Mouse (Mus musculus) liver, embryonic 11.5 days (tissue): ENCODE measurements around the gene Zbtb9. TPM values are rescaled to one million over a fixed set of nuclear protein-coding genes. Genes with fewer than 3 reads are reported as not detected.
A peak's percentile ranks its signal among the peaks of the same experiment; 100 is the strongest.

Experiments
- ATAC-seq: fragments of 200-750 bp; cut with Nextera tagmentation; replicated peaks from 2 replicates; pipeline ENCODE4 v1.8.0; 2017; ENCODE audit warnings: moderate number of reproducible peaks, mild to moderate bottlenecking, moderate TSS enrichment, moderate library complexity; ENCODE audit not compliant: low FRiP score
- DNase-seq: peaks from one replicate; pipeline ENCODE4 v3.0.0-alpha.2; 2017; ENCODE audit warnings: low spot score
- H3K27ac ChIP-seq: fragments of 300-500 bp; sonication (generic); 2 replicates; pipeline ENCODE4 v1.5.1; 2014; ENCODE audit warnings: mild to moderate bottlenecking, low read depth, low read length, control low read depth
- H3K27me3 ChIP-seq: fragments of 300-500 bp; sonication (generic); replicated peaks from 2 replicates; pipeline ENCODE4 v1.6.1; 2014; ENCODE audit warnings: low read length, mixed read lengths; ENCODE audit not compliant: control insufficient read depth, insufficient read depth
- H3K36me3 ChIP-seq: fragments of 300-500 bp; sonication (generic); 2 replicates; pipeline ENCODE4 v1.6.1; 2014; ENCODE audit warnings: mild to moderate bottlenecking, low read length, moderate library complexity, mixed read lengths; ENCODE audit not compliant: control insufficient read depth, insufficient read depth
- H3K4me1 ChIP-seq: fragments of 300-500 bp; sonication (generic); replicated peaks from 2 replicates; pipeline ENCODE4 v1.6.1; 2014; ENCODE audit warnings: low read length, mixed read lengths; ENCODE audit not compliant: control insufficient read depth, insufficient read depth
- H3K4me2 ChIP-seq: fragments of 300-500 bp; sonication (generic); 2 replicates; pipeline ENCODE4 v1.6.1; 2014; ENCODE audit warnings: mild to moderate bottlenecking, control low read depth, moderate library complexity
- H3K4me3 ChIP-seq: fragments of 300-500 bp; sonication (generic); 2 replicates; pipeline ENCODE4 v1.5.1; 2014; ENCODE audit warnings: low read depth, low read length, control low read depth
- H3K9ac ChIP-seq: fragments of 300-500 bp; sonication (generic); 2 replicates; pipeline ENCODE4 v1.6.1; 2014; ENCODE audit warnings: low read depth, low read length, control low read depth
- H3K9me3 ChIP-seq: fragments of 300-500 bp; sonication (generic); 2 replicates; pipeline ENCODE4 v1.6.1; 2016; ENCODE audit warnings: low read length, inconsistent platforms, mixed read lengths; ENCODE audit not compliant: control insufficient read depth
- WGBS: fragments of 180-500 bp; shearing (Covaris S2); extraction: QIAGEN DNeasy Blood & Tissue Kit; methylation state at CpG from one replicate; pipeline ENCODE4 v1.1.7; 2014; 5-methylcytosine and 5-hydroxymethylcytosine counted together
- microRNA-seq: library from miRNA; unstranded; fragments of <30 nt; microRNA quantifications from one replicate; pipeline ENCODE4, GENCODE M21; 2017; ENCODE audit warnings: borderline number of aligned reads
- polyA plus RNA-seq: library from polyadenylated mRNA; unstranded; fragments of >200 nt; fragmentation: Nextera tagmentation; extraction: Ambion mirVana; gene quantifications from 2 replicates; pipeline ENCODE4 v1.2.1, GENCODE M21; 2014

The Zbtb9 gene
- polyA plus RNA-seq, 1 experiment from 2014 or later = 9.7 TPM

DNA sequence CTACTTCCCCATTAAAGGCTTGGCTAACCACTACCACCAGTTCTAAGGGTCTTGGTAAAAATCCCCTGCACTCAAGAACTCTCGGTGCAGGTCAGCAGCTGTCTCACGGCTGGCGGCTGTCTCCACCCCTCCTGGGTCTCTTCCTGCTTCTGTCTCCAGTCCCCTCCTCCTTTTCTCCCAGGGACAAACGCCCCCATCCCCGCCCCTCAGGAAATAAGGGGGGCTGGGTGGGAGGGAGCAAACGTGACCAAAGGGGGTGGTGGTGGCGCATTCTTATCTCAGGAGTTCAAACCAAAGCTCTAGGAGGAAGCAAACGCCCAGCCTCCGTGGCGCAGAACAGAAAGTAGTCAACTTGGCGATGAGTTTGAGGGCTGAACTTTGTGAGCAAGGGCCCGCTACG lies 83.2 kb downstream of the Zbtb9 start:
- ATAC-seq = peak; percentile 71
- Histone ChIP-seq H3K36me3 (no peaks in the 10 kb centered on the region), H3K9ac (no peak overlapping the region)

DNA sequence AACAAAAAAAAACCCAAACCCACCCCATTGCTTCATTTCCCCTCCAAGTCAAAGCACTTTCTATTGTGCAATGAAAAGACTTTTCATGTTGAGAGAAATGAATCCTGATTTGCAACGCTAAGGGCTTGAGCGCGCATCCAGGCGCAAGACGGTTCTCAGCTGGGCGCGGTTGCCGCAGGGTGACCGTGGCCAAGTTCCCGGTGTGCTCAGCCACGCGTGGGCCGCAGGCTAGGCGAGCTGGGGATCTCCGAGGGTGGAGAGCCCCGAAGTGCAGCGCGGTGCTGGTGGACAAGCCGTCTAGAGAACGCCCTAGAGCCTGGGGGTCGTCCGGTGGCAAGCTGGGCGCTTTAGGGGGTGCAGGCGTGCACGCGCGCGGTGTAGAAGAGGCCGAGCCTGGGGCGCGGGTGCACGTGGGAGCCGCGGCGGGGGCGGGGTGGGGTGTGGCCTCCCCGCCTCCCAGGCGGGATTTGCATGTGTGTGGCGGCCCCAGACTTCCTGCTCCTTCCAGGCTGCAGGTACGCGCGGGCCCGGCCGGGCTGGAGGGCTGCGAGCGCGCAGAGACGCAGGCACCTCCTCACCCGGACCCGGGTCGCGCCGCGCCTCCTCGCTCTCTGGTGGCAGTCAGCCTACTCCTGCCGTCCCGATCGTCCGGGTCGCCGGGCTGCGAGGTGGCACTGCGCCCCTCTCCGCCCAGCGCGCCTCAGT lies 84.0 kb downstream of the Zbtb9 start, which contains the start of gene Itpr3:
Gene Itpr3, plus strand, starts transcription at position 493 of the 705 bp plus-strand sequence.
- DNase-seq = peak; percentile 73
- H3K9ac ChIP-seq = peak within 1 kb of the TSS; percentile 58

More for the DNA sequence above, 83.2 kb downstream of the Zbtb9 start:
- H3K4me1 ChIP-seq = peaks cover 8% of the 10 kb centered on the region
- no peaks in the 10 kb centered on the region for H3K9me3 ChIP-seq
- peak overlapping the region; percentile 97 for H3K4me2 ChIP-seq
- 0% methylated on average over 13 of the region's 13 CpGs for WGBS
- peak overlapping the region; percentile 63 for H3K4me3 ChIP-seq
- H3K27ac ChIP-seq = peak overlapping the region; percentile 62
- DNase-seq = peak; percentile 84
- H3K27me3 ChIP-seq = peaks cover 32% of the 10 kb centered on the region

DNA sequence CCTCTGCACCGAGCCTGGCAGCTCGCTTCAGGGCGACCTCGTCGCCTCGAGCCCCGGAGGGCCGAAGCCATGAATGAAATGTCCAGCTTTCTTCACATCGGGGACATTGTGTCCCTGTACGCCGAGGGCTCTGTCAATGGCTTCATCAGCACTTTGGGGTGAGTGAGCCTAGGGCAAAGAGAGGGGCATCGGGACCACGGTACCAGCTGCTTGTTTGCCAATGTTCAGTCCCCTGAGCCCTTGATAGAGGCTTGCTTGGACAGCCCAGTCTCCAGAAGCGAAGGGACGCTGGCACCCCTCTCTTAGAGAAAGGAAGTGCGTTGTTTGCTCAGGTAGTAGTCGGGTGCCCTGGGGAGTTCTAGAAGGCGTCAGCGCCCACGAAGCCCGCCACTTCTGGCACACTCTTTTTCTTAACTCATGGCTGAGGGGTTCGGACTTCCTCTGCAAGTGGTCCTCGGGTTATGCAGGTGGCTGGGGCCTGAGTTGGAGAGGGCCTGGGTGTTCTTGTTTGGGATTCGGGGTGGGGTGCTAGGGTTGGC lies 84.6 kb downstream of the Zbtb9 start:
- 4% methylated on average over 24 of the region's 24 CpGs for WGBS
- Histone ChIP-seq H3K27me3 (peaks cover 32% of the 10 kb centered on the region), H3K4me1 (peaks cover 8% of the 10 kb centered on the region), H3K4me3 (peak overlapping the region; percentile 63), H3K27ac (no peak overlapping the region), H3K4me2 (peak overlapping the region; percentile 97), H3K9ac (peak overlapping the region; percentile 58), H3K36me3 (no peaks in the 10 kb centered on the region), H3K9me3 (no peaks in the 10 kb centered on the region; the same call in 1 of the 2 replicates)
- DNase-seq (peak; percentile 69), ATAC-seq (no peak)

More for the DNA sequence above, 84.0 kb downstream of the Zbtb9 start, which contains the start of gene Itpr3:
- peaks cover 32% of the 10 kb centered on the region for H3K27me3 ChIP-seq
- under 1% methylated on average over 57 of the region's 66 CpGs for WGBS
- H3K9me3 ChIP-seq = no peaks in the 10 kb centered on the region; the same call in 1 of the 2 replicates
- peak within 1 kb of the TSS; percentile 97 for H3K4me2 ChIP-seq
- no peaks in the 10 kb centered on the region for H3K36me3 ChIP-seq
- peak within 1 kb of the TSS; percentile 63 for H3K4me3 ChIP-seq
- peaks cover 8% of the 10 kb centered on the region for H3K4me1 ChIP-seq
- H3K27ac ChIP-seq = peak within 1 kb of the TSS; percentile 62
- peak; percentile 58; the same call in 1 of the 2 replicates for ATAC-seq

Small RNA genes within 50 kb of the gene (microRNA-seq; reads per million reads assigned to microRNA genes)
- gene Mir3083 (not detected), gene Mir6968 (not detected)

Other genes with a start within 250 kb of the Zbtb9 start
- gene Bnip1, start 192.1 kb upstream of the Zbtb9 start, polyA plus RNA-seq = 44.0 TPM in 2 replicates
- 1.0 and 2.1 TPM in 2 replicates for gene Nkx2-5, start 128.2 kb upstream of the Zbtb9 start, polyA plus RNA-seq
- 8.6 and 8.7 TPM in 2 replicates for gene Kifc5b, start 56.1 kb upstream of the Zbtb9 start, polyA plus RNA-seq
- gene Phf1, start 40.1 kb upstream of the Zbtb9 start, polyA plus RNA-seq = 3.2 and 3.4 TPM in 2 replicates
- gene Cuta, start 33.6 kb upstream of the Zbtb9 start, polyA plus RNA-seq = 159 and 171 TPM in 2 replicates
- gene Syngap1, start 31.9 kb upstream of the Zbtb9 start, polyA plus RNA-seq = 1.4 and 1.6 TPM in 2 replicates
- 10.8 and 11.3 TPM in 2 replicates for gene Bak1, start 55.8 kb downstream of the Zbtb9 start, polyA plus RNA-seq
- 1.8 and 2.0 TPM in 2 replicates for gene Itpr3, start 84.1 kb downstream of the Zbtb9 start, polyA plus RNA-seq
- 386 and 413 TPM in 2 replicates for gene Uqcc2, start 160.7 kb downstream of the Zbtb9 start, polyA plus RNA-seq
- gene Ip6k3, start 194.6 kb downstream of the Zbtb9 start, polyA plus RNA-seq = 0.11 TPM in 1 of 2 replicates, not detected in the other
- 11.6 and 13.4 TPM in 2 replicates for gene Lemd2, start 231.3 kb downstream of the Zbtb9 start, polyA plus RNA-seq